Mouse (Mus musculus) heart, postnatal 25 days (tissue): Measurements from ENCODE around the gene Chsy1. TPM values are rescaled to one million over a fixed set of nuclear protein-coding genes. Genes with fewer than 3 reads are reported as not detected.

Source experiments
- total RNA-seq, 2 experiments: library from RNA; stranded (reverse); gene quantifications; 2 replicates each; pipeline ENCODE4 v1.2.3; 2021

Chsy1 gene
- total RNA-seq, 2 experiments from 2014 or later: 14.4 to 16.8 TPM

Other genes with a start within 250 kb of the Chsy1 start
- 10 to 100 TPM; 45.7 to 56.1 TPM for gene Pcsk6, start 247.8 kb upstream of the Chsy1 start, total RNA-seq
- gene Gm45213, start 65.9 kb upstream of the Chsy1 start, total RNA-seq: not detected
- 10 to 100 TPM; 20.2 to 22.5 TPM for gene Snrpa1, start 50.5 kb upstream of the Chsy1 start, total RNA-seq
- 10 to 100 TPM; 31.1 to 36.9 TPM for gene Selenos, start 29.9 kb upstream of the Chsy1 start, total RNA-seq